Mouse (Mus musculus): ENCODE results near the gene Ccnh. TPM values are rescaled to one million over a fixed set of nuclear protein-coding genes. Genes with fewer than 3 reads are reported as not detected.
"Not testable (repeated sequence)": the region's sequence is repeated elsewhere in the genome, so short reads cannot be mapped to it uniquely, and the experiment has no call there.

The Ccnh gene
- 10 to 100 TPM; 29.7 to 31.3 TPM for total RNA-seq (2021)

DNA sequence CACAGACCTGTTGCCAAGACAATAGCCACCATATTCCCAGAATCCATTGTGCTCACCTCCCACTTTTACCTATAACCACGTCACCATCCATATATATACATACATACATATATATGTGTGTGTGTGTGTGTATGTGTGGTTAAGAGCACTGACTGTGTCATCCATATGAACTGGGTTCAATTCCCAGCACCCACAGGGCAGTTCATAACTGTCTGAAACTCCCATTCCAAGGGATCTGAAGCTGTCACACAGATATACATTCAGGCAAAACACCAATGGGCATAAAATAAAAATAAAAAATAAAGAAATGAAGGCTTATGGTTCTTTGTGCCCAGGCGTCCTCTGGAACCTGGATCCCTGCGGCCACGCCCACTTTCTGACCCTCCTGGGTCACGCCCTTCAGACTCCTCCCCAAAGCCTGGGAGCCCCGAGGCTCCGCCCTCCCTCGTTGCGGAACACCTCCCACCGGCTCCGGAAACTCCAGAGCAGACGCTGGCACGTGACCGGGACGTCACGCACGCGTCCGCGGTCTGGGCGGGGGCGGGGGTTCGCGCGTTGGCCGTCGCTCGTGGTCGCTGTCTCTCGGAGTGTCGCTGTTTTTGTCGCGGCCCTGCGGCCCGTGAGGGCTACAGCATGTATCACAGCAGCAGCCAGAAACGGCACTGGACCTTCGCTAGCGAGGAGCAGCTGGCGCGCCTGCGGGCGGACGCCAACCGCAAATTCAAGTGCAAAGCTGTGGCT, at the start of gene Ccnh:
TSS of gene Ccnh (plus strand) at position 506 of the 741 bp plus-strand sequence.
- DNase-seq = peak; percentile 90 to 92
- intact Hi-C loops (cut with DNase I) = loop anchor here (1.0 kb wide), 1 partner anchor 100 kb away; the partner anchor contains the start of gene Rasa1

- intact Hi-C loops (cut with DNase I); DNase-seq: not testable (repeated sequence)
Measured at GRCm38 (mm10) chr13:85143361-85143760, 45.8 kb upstream of the Ccnh start.

DNA sequence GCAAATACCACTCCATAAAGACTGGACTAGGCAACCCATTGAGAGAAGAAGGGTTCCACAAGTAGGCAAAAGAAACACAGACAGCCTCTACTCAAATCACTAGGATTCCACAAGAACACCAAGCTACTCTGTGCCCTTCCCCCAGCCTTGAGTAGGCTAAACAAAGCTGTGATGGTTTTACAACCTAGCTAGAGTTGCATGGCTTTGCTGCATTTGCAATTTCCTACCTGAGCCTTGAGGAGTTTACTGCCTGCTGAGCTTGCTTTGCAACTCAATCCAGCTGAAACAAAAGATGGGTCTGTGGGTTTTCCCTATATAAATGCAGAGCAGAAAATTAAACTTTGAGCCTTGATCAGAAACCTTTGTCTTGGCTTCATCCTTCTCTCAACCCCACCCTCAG, 42.7 kb upstream of the Ccnh start:
- no peak for DNase-seq
- intact Hi-C loops (cut with DNase I) = no loop called here

GRCm38 (mm10) chr13:85154746-85155145, 34.5 kb upstream of the Ccnh start:
- intact Hi-C loops (cut with DNase I) = no loop called here

GRCm38 (mm10) chr13:85159971-85160370, 29.2 kb upstream of the Ccnh start:
- no peak for DNase-seq
- intact Hi-C loops (cut with DNase I) = loop anchor here (5.0 to 10.0 kb wide), 2 partner anchors 365 to 1443 kb away; no protein-coding TSS in a partner anchor

More at GRCm38 (mm10) chr13:85154746-85155145, 34.5 kb upstream of the Ccnh start:
- DNase-seq = no peak

DNA sequence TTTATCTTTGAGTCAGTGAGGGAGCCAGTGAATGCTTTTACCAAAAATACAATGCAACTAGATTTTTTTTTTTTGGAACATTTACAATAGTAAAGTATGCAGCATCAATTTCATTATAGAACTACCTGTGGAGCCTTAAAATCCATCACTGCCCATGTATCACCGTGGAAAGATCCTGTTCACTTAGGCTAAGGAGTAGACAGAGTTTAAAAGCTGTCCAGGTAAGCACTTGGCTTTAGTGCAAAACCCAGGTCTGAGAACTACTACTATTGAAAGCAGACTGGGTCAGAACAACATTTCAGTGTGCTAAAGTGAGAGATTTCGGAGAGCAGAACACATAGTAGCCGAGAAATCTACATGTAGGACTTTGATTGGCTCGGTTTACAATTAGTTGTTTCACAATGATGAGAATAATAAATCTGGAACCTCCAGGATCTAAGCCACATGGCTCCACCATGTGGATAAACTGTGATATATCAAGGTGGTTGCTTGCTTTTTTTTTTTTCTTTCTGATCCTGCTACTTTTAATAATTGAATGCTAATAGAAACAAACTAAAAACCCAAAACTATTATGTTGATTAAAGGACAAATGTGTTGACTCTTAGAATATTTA, 24.6 kb upstream of the Ccnh start:
- intact Hi-C loops (cut with DNase I) = loop anchor here (5.0 to 10.0 kb wide), 2 partner anchors 370 to 1447 kb away; no protein-coding TSS in a partner anchor
- no peak for DNase-seq

DNA sequence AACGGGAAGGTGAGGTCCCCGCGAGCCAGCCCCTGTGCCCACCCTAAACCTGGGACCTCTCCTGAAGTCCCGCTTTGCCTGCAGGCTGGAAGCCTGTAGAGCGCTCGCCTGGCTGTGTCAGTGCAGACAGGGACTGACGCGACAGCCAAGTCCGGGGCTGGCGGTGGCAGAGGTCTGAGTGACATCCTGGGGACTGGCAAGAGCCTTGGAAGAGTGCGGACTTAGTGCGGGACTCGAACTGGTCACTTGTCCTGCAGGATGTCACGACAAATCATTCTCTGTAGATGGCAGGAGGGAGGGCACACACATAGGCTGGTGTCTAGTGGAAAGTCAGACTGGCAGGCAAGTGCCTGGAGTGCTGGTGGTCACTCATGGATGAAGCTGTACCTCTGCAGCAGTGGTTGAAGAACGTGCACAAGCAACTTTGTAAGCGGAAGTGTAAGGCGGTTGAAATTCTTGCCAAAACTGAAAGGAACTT, 475 bp downstream of the Ccnh start:
- intact Hi-C loops (cut with DNase I) = loop anchor here (1.0 to 10.0 kb wide), 2 partner anchors 100 to 855 kb away; partner anchors contain the start of genes Cox7c and Rasa1
- DNase-seq = no peak

DNA sequence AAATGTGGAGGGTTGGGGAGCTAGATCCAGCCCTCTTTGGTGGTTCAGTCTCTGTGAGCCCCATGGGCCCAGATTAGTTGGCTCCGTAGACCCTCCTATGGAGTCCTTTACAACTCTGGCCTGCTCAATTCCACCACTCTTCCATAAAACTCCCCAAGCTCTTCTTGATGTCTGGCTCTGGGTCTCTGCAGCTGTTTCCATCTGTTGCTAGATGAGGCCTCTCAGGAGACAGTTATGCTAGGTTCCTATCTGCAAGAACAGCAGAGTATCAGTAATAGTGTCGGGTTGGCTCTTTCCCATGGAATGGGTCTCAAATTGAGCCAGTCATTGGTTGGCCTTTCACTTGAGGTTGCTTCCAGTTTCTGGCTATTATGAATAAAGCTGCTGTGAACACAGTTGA, 2.0 kb downstream of the Ccnh start:
- intact Hi-C loops (cut with DNase I) = loop anchor here (10.0 kb wide), 1 partner anchor 854 kb away; the partner anchor contains the start of gene Cox7c
- no peak for DNase-seq

DNA sequence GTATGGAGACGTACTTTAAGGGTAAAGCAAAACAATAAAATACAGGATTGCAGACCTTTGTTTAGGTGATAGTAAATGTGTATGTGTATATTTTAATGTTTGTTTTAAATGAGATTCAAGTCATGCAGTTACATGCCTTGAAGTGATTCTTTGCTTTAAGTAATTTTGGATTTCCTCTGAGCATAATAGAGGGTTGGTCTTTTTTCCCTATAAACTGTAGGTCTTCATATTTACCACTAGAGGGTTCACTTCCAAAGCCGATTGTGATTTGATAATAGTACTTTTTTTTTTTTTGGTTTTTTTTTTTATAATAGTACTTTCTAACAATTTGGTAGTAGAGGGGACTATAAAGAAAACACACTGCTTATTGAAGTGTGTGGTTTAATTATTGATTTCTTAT, 18.3 kb downstream of the Ccnh start:
- no peak for DNase-seq
- intact Hi-C loops (cut with DNase I) = loop anchor here (5.0 kb wide), 1 partner anchor 80 kb away; the partner anchor contains the start of gene Rasa1

GRCm38 (mm10) chr13:85208656-85209055, 19.4 kb downstream of the Ccnh start:
- intact Hi-C loops (cut with DNase I) = loop anchor here (5.0 kb wide), 1 partner anchor 79 kb away; the partner anchor contains the start of gene Rasa1
- no peak for DNase-seq

DNA sequence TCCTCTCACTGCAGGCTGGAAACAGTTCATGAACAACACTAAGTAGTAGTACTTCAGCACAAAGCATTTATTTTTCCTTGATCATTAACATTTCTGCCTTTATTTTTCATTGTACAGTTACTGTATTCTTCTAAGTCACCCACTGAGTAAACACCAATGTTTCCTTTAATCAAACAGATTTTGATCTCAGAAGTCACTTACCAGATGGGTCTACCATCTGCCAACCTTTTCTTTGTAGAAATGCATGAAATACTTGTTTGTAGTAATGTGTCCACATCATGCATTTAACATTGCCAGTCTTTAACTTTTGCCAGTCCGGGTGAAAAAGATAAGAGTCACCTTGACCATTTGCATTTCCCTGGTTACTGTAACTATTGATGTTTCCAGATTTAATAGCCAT, 21.1 kb downstream of the Ccnh start:
- intact Hi-C loops (cut with DNase I) = no loop called here
- no peak for DNase-seq

DNA sequence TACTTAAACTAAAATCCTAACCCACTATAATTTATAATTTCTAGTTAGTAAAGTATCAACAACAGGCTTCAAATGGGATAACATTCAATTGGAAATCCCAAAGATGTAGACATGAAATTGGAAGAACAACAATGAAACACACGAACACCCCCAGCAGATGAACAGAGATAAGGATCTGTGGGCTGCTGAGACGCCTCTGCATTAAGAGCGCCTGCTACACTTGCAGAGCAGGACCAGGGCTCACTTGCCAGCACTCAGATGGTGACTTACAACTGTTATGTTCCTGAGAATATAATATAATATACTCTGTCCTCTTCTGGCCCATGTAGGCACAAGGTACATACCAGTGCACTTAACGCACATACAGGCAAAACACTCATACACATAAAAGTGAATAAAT, 29.4 kb downstream of the Ccnh start:
- intact Hi-C loops (cut with DNase I) = no loop called here
- DNase-seq = no peak

DNA sequence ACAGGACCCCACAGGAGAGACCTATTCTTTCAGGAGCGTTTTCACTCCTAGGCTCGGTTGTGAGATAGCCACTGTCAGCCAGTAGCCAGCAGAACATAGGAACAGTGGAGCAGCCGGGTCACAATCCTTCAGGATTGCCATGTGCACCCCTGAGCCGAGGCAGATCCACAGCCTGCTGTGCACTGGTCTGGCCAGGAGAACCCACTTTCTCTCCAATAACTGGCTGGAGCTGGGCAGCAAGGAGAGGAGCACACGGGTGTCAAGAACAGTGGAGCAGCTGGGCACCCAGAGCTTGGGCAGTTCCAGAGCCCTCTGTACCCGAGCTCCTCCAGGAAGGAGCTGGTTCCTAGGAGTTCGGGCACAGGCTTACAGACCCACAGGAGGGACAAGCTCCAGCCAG, 49.6 kb downstream of the Ccnh start:
- intact Hi-C loops (cut with DNase I) = no loop called here
- DNase-seq = no peak

Other genes with a start within 250 kb of the Ccnh start
- gene Rasa1, start 99.7 kb downstream of the Ccnh start, total RNA-seq (2021) = 10 to 100 TPM; 26.6 to 28.1 TPM

All from heart, postnatal 36 days (tissue).